Mouse (Mus musculus): ENCODE data around the gene Mark4. TPM values are rescaled to one million over a fixed set of nuclear protein-coding genes. Genes with fewer than 3 reads are reported as not detected.

Mark4 gene
- polyA plus RNA-seq, 1 experiment from 2014 or later, result 5.2 TPM

GRCm38 (mm10) chr7:19410766-19411344 is 47.8 kb downstream of the Mark4 start:
- TF ChIP-seq EP300 (optimal IDR thresholded peaks at IDR 0.05) (no peak), CTCF (IDR thresholded peaks at IDR 0.05; ENCODE audit: low read depth) (no peak)
- no peaks in the 10 kb centered on the region for H3K4me1 ChIP-seq (replicated peaks; ENCODE audit: control insufficient read depth, insufficient read depth)
- H3K9me3 ChIP-seq (ENCODE audit: control insufficient read depth, low read length), result no peaks in the 10 kb centered on the region
- peak overlapping the region; percentile 8; the same call in 1 of the 2 replicates for H3K4me3 ChIP-seq (ENCODE audit: low read depth, low read length)
- WGBS, result 68% methylated on average over 11 of the region's 11 CpGs
- peak; percentile 48; the same call in 1 of the 2 replicates for ATAC-seq (ENCODE audit: low FRiP score, low TSS enrichment)
- no peak for DNase-seq (ENCODE audit: low spot score)
- H3K4me2 ChIP-seq (replicated peaks; ENCODE audit: low read depth), result peak overlapping the region; percentile 27; the same call in 1 of the 2 replicates
- H3K27ac ChIP-seq (replicated peaks), result peak overlapping the region; percentile 24; the same call in 1 of the 2 replicates
- no peaks in the 10 kb centered on the region; the same call in 1 of the 2 replicates for H3K27me3 ChIP-seq (ENCODE audit: control insufficient read depth, insufficient read depth, low read length)
- H3K9ac ChIP-seq (ENCODE audit: low read length), result no peak overlapping the region
- no peaks in the 10 kb centered on the region for H3K36me3 ChIP-seq (ENCODE audit: control insufficient read depth, insufficient read depth, low read length)

GRCm38 (mm10) chr7:19409753-19410152 is 48.9 kb downstream of the Mark4 start:
- H3K27ac ChIP-seq (replicated peaks), result no peak overlapping the region
- TF ChIP-seq EP300 (optimal IDR thresholded peaks at IDR 0.05) (no peak), CTCF (IDR thresholded peaks at IDR 0.05; ENCODE audit: low read depth) (no peak)
- H3K4me1 ChIP-seq (replicated peaks; ENCODE audit: control insufficient read depth, insufficient read depth), result no peaks in the 10 kb centered on the region
- H3K4me3 ChIP-seq (ENCODE audit: low read depth, low read length), result no peak overlapping the region
- no peaks in the 10 kb centered on the region; the same call in 1 of the 2 replicates for H3K27me3 ChIP-seq (ENCODE audit: control insufficient read depth, insufficient read depth, low read length)
- no peak overlapping the region for H3K4me2 ChIP-seq (replicated peaks; ENCODE audit: low read depth)
- ATAC-seq (ENCODE audit: low FRiP score, low TSS enrichment) (no peak; the same call in 1 of the 2 replicates), DNase-seq (ENCODE audit: low spot score) (no peak)
- no peak overlapping the region for H3K9ac ChIP-seq (ENCODE audit: low read length)
- no peaks in the 10 kb centered on the region for H3K9me3 ChIP-seq (ENCODE audit: control insufficient read depth, low read length)
- no peaks in the 10 kb centered on the region for H3K36me3 ChIP-seq (ENCODE audit: control insufficient read depth, insufficient read depth, low read length)
- 62% methylated on average over 6 of the region's 6 CpGs for WGBS

DNA sequence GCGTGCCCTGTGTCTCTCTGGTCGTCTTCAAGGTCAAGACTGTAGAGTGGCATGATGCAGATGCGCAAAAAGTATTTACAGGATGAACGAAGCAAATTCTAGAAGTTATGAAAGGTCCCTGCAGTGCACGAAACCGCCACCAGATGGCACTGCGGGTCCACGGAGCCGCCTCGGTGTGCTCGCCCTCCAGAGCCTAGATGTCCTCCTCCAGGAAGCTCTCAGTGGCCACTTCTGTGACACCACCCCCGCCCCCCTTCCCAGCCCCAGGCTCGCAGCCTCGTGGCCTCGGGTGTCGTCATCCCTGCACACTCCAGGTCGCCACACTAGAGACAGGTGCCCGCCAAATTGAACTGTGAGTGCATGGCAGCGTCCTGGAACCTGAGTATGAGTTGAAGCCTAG is 53.2 kb downstream of the Mark4 start:
- Histone ChIP-seq H3K4me2 (replicated peaks; ENCODE audit: low read depth) (peak overlapping the region; percentile 23; the same call in 1 of the 2 replicates), H3K4me1 (replicated peaks; ENCODE audit: control insufficient read depth, insufficient read depth) (no peaks in the 10 kb centered on the region), H3K27me3 (ENCODE audit: control insufficient read depth, insufficient read depth, low read length) (no peaks in the 10 kb centered on the region; the same call in 1 of the 2 replicates), H3K9me3 (ENCODE audit: control insufficient read depth, low read length) (no peaks in the 10 kb centered on the region), H3K36me3 (ENCODE audit: control insufficient read depth, insufficient read depth, low read length) (no peaks in the 10 kb centered on the region), H3K9ac (ENCODE audit: low read length) (no peak overlapping the region), H3K27ac (replicated peaks) (no peak overlapping the region), H3K4me3 (ENCODE audit: low read depth, low read length) (no peak overlapping the region)
- TF ChIP-seq CTCF (IDR thresholded peaks at IDR 0.05; ENCODE audit: low read depth) (peak; percentile 97), EP300 (optimal IDR thresholded peaks at IDR 0.05) (no peak)
- peak; percentile 43 for ATAC-seq (ENCODE audit: low FRiP score, low TSS enrichment)
- WGBS, result 3% methylated on average over 19 of the region's 19 CpGs
- DNase-seq (ENCODE audit: low spot score), result peak; percentile 87

GRCm38 (mm10) chr7:19404476-19404875 is 54.1 kb downstream of the Mark4 start, which contains the start of gene Ckm:
Gene Ckm, plus strand, starts transcription at chr7:19404776.
- no peak within 1 kb of the TSS for H3K27ac ChIP-seq (replicated peaks)
- no peak for ATAC-seq (ENCODE audit: low FRiP score, low TSS enrichment)
- TF ChIP-seq CTCF (IDR thresholded peaks at IDR 0.05; ENCODE audit: low read depth), result no peak

GRCm38 (mm10) chr7:19403731-19404296 is 54.8 kb downstream of the Mark4 start, which contains the start of gene Klc3:
Gene Klc3, minus strand, starts transcription at chr7:19404104.
- Histone ChIP-seq H3K9ac (ENCODE audit: low read length) (peak within 1 kb of the TSS; percentile 62), H3K27ac (replicated peaks) (no peak within 1 kb of the TSS), H3K4me1 (replicated peaks; ENCODE audit: control insufficient read depth, insufficient read depth) (no peaks in the 10 kb centered on the region), H3K4me3 (ENCODE audit: low read depth, low read length) (peak within 1 kb of the TSS; percentile 53), H3K4me2 (replicated peaks; ENCODE audit: low read depth) (peak within 1 kb of the TSS; percentile 95), H3K27me3 (ENCODE audit: control insufficient read depth, insufficient read depth, low read length) (no peaks in the 10 kb centered on the region; the same call in 1 of the 2 replicates), H3K9me3 (ENCODE audit: control insufficient read depth, low read length) (no peaks in the 10 kb centered on the region), H3K36me3 (ENCODE audit: control insufficient read depth, insufficient read depth, low read length) (no peaks in the 10 kb centered on the region)
- ATAC-seq (ENCODE audit: low FRiP score, low TSS enrichment) (peak; percentile 84), DNase-seq (ENCODE audit: low spot score) (peak; percentile 92)
- TF ChIP-seq EP300 (optimal IDR thresholded peaks at IDR 0.05) (no peak), CTCF (IDR thresholded peaks at IDR 0.05; ENCODE audit: low read depth) (no peak)
- under 1% methylated on average over 56 of the region's 62 CpGs for WGBS

More at GRCm38 (mm10) chr7:19404476-19404875, 54.1 kb downstream of the Mark4 start, which contains the start of gene Ckm:
- Histone ChIP-seq H3K9ac (ENCODE audit: low read length) (peak within 1 kb of the TSS; percentile 62), H3K4me1 (replicated peaks; ENCODE audit: control insufficient read depth, insufficient read depth) (no peaks in the 10 kb centered on the region), H3K36me3 (ENCODE audit: control insufficient read depth, insufficient read depth, low read length) (no peaks in the 10 kb centered on the region), H3K4me3 (ENCODE audit: low read depth, low read length) (peak within 1 kb of the TSS; percentile 53), H3K4me2 (replicated peaks; ENCODE audit: low read depth) (peak within 1 kb of the TSS; percentile 95), H3K27me3 (ENCODE audit: control insufficient read depth, insufficient read depth, low read length) (no peaks in the 10 kb centered on the region; the same call in 1 of the 2 replicates), H3K9me3 (ENCODE audit: control insufficient read depth, low read length) (no peaks in the 10 kb centered on the region)
- DNase-seq (ENCODE audit: low spot score), result no peak
- 47% methylated on average over 7 of the region's 7 CpGs for WGBS

Data from stomach, postnatal 0 days (tissue).